Mouse (Mus musculus) gastrocnemius, adult 2 months (tissue): Measurements from ENCODE around the gene Adgra3. TPM values are rescaled to one million over a fixed set of nuclear protein-coding genes. Genes with fewer than 3 reads are reported as not detected.

Experiments used
- DNase-seq: peaks from one replicate; pipeline ENCODE4 v3.0.0; 2022
- H3K27ac ChIP-seq: fragments of 200-600 bp; 2 replicates; pipeline ENCODE4 v1.8.1; 2022; ENCODE audit warnings: mild to moderate bottlenecking
- H3K4me3 ChIP-seq: fragments of 200-600 bp; 2 replicates; pipeline ENCODE4 v1.8.1; 2022; ENCODE audit warnings: mild to moderate bottlenecking, moderate library complexity
- CTCF ChIP-seq: fragments of 200-600 bp; IDR thresholded peaks from 2 replicates; pipeline ENCODE4 v1.8.1; 2022; ENCODE audit warnings: antibody characterized with exemption, mild to moderate bottlenecking, moderate library complexity
- intact Hi-C: fragments of 180-260 bp; cut with DNase I; formaldehyde crosslinking; loops from one replicate; pipeline ENCODE4 v1.15.1; 2025
- total RNA-seq, 2 experiments: library from RNA; stranded (reverse); gene quantifications; 2 replicates each; pipeline ENCODE4 v1.2.3; 2021

The Adgra3 gene
- total RNA-seq, 2 experiments from 2014 or later: 9.8 to 13.2 TPM

DNA sequence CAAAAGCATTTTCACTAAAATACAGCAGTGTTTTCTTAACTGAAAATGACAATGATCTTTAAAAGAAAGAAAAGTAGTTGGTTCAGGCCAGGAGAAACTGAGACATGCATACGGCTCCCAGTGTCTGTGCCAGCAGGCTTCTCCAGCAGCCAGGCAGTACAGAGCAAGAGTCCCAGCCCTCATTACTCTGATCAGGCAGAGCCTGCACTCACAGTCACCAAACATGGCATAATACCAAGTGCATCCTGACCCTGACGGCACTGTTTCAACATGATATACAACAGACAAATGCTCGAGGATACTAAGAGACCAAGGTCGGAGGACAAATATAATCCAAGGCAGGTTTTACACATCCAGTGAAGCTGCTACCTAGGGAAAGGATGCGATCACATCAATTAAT lies 31.2 kb downstream of the Adgra3 start:
- intact Hi-C loops: no loop called here
- DNase-seq: no peak
- Histone ChIP-seq H3K4me3 (no peak overlapping the region; the same call in 1 of the 2 replicates), H3K27ac (no peak overlapping the region)
- TF ChIP-seq CTCF: no peak

- no peak overlapping the region for H3K27ac ChIP-seq
- no peak overlapping the region for H3K4me3 ChIP-seq
- no peak for DNase-seq
- intact Hi-C loops: no loop called here
- no peak for TF ChIP-seq CTCF
Measured at GRCm38 (mm10) chr5:50027001-50027400, 31.8 kb downstream of the Adgra3 start.

DNA sequence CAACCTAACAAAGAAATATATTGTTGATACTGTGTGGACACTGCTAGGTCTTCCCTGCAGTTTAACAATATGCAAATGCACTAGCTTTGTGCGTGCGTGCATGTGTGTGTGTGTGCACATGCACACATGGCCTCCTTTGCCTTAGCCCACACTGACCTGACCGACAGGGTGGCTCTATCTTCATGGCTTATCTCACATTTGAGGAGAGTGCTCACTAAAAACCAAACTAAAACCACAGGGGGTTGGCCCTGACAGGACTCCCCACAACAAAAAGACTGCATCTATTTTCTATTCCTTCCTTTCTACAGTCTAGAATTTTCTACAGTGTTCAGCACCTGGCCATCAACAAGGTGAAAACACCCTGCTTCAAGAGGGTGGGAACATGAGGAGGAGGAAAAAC lies 32.7 kb downstream of the Adgra3 start:
- intact Hi-C loops: no loop called here
- H3K27ac ChIP-seq: no peak overlapping the region
- TF ChIP-seq CTCF: no peak
- no peak overlapping the region for H3K4me3 ChIP-seq
- DNase-seq: no peak

DNA sequence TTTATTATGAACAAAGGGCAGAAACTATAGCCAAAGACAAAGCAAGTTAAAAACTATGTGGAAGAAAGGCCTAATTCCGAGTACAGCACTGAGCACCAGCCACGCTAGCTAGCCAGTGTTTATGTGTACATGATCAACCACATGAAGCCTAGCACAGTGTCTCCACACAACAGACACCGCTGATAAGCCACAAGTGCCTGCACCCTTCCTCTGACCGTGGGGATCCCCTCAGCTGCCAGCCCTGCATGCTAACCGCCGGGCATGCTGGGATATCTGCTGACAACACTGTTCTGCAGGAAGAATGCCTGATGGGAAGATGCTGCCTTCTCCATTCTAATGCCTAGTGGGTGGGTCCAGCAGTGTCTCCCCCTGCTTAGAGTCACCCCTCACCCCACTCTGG lies 34.7 kb downstream of the Adgra3 start:
- no peak for DNase-seq
- Histone ChIP-seq H3K4me3 (no peak overlapping the region), H3K27ac (no peak overlapping the region)
- intact Hi-C loops: no loop called here
- TF ChIP-seq CTCF: no peak

DNA sequence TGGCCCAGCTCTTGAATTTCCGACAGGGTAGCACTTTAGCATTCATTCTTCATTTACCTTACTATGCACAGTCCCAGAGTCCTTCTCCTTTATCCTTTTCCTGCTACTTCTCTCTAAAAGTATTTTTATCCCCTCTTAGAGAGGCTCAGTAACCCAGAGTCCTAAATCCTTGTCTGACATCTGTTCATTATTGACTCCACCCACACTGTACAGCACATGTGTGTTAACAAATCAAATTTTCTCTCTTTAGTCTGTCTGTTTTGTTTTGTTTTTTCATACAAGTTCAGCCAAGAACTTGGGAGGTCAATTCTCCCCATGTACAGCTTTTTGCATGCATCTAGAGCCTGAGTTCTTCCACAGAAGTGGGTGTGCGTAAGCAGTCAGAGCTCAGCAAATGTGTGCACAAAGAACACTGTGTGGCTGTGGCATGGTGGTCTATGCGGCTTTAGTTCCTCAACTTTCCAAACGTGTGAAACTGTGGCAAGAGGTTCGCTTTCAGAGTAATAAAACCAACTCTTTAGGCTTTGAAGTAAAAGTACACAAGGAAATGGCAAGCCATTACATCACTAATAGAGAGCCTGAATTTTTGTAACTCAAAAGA lies 42.7 kb downstream of the Adgra3 start:
- no peak for DNase-seq
- H3K27ac ChIP-seq: no peak overlapping the region
- intact Hi-C loops: no loop called here
- no peak for TF ChIP-seq CTCF
- no peak overlapping the region for H3K4me3 ChIP-seq

GRCm38 (mm10) chr5:50015147-50015697 lies 43.6 kb downstream of the Adgra3 start:
- Histone ChIP-seq H3K4me3 (no peak overlapping the region), H3K27ac (no peak overlapping the region)
- no peak for DNase-seq
- TF ChIP-seq CTCF: no peak
- intact Hi-C loops: no loop called here

GRCm38 (mm10) chr5:50014658-50015057 lies 44.1 kb downstream of the Adgra3 start:
- H3K4me3 ChIP-seq: no peak overlapping the region
- no peak for DNase-seq
- intact Hi-C loops: no loop called here
- no peak overlapping the region for H3K27ac ChIP-seq
- TF ChIP-seq CTCF: no peak

- DNase-seq: no peak
- no peak overlapping the region for H3K4me3 ChIP-seq
- TF ChIP-seq CTCF: no peak
- intact Hi-C loops: no loop called here
- no peak overlapping the region for H3K27ac ChIP-seq
Measured at GRCm38 (mm10) chr5:50013965-50014364, 44.8 kb downstream of the Adgra3 start.

- intact Hi-C loops: no loop called here
- no peak for TF ChIP-seq CTCF
- no peak for DNase-seq
- Histone ChIP-seq H3K27ac (no peak overlapping the region), H3K4me3 (no peak overlapping the region)
Measured at GRCm38 (mm10) chr5:50008841-50009240, 50.0 kb downstream of the Adgra3 start.

GRCm38 (mm10) chr5:50006915-50007658 lies 51.7 kb downstream of the Adgra3 start:
- peak overlapping the region; percentile 51; the same call in 1 of the 2 replicates for H3K27ac ChIP-seq
- intact Hi-C loops: no loop called here
- no peak for DNase-seq
- no peak for TF ChIP-seq CTCF
- no peak overlapping the region for H3K4me3 ChIP-seq

GRCm38 (mm10) chr5:50002269-50002668 lies 56.5 kb downstream of the Adgra3 start:
- no peak overlapping the region for H3K27ac ChIP-seq
- no peak for DNase-seq
- intact Hi-C loops: no loop called here
- peak; percentile 53 for TF ChIP-seq CTCF
- H3K4me3 ChIP-seq: no peak overlapping the region

GRCm38 (mm10) chr5:49999764-50000163 lies 59.0 kb downstream of the Adgra3 start:
- no peak for TF ChIP-seq CTCF
- intact Hi-C loops: no loop called here

GRCm38 (mm10) chr5:49997019-49997418 lies 61.8 kb downstream of the Adgra3 start:
- Histone ChIP-seq H3K4me3 (no peak overlapping the region), H3K27ac (no peak overlapping the region)
- TF ChIP-seq CTCF: no peak
- no peak for DNase-seq
- intact Hi-C loops: no loop called here

More at GRCm38 (mm10) chr5:49999764-50000163, 59.0 kb downstream of the Adgra3 start:
- H3K4me3 ChIP-seq: no peak overlapping the region
- no peak for DNase-seq
- H3K27ac ChIP-seq: no peak overlapping the region

- no peak overlapping the region for H3K27ac ChIP-seq
- intact Hi-C loops: no loop called here
- no peak for TF ChIP-seq CTCF
- no peak overlapping the region for H3K4me3 ChIP-seq
- DNase-seq: no peak
Measured at GRCm38 (mm10) chr5:49996457-49996856, 62.3 kb downstream of the Adgra3 start.
